Mouse (Mus musculus) right cerebral cortex, postnatal 25 days (tissue): ENCODE data around the gene Plac9a.
A peak's percentile ranks its signal among the peaks of the same experiment; 100 is the strongest.
"Not testable (repeated sequence)": the region's sequence is repeated elsewhere in the genome, so short reads cannot be mapped to it uniquely, and the experiment has no call there.

ENCODE experiments used
- DNase-seq: peaks from one replicate; pipeline ENCODE4 v3.0.0; 2022

Gene Plac9a

DNA sequence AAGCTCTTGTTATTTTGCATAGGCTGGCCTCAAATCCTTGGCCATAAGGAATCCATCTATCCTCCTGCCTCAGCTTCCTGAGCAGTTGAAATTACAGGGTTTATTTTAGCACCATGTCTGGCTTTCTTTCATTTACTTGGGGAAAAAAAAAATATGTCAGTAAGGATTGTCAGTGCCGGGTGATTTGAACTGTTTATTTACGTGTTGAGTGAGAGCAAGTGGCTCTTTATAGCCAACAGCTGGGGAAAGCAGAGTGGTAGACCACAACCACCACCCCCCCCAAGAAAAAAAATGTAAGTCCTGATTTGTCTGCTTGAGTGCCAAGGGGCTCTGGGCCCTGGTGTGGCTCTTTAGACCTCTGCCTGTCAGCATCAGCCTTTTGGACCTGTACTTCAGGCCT, 39.2 kb downstream of the Plac9a start:
- no peak for DNase-seq

DNA sequence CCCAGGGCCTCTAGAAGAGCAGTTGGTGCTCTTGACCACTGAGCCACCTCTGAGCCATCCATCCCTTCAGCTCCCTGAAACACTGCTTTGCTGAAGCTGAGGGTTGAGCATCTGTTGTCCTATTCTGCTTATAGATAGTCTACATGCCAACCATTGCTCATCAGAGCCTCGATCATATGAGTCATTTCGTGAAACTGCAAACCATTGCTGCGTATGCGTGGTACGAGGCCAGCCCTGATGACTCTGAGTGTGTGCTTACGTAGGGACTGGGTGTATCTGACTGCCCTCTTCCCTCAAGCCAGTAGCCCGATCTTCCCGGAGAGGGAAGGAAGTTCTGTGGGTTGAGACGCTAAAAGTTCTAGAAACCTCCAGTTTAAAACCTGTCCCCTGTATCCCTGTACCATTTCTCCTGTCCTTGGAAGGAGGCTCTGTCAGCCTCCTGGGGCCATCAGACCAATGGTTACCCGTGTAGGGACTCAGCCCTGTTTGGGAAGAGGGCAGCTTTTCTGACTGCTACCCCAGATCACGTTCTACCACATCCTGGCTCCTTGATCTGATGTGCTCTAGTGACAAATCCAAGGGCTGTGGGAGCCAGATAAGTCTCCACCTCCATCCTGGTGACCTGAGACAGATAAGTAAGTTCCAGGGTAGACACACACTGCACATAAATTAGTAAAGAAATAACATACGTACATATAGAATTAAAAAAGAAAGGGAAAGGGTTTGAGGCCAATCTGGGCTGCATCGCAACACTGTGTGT, 40.9 kb downstream of the Plac9a start:
- no peak for DNase-seq

DNA sequence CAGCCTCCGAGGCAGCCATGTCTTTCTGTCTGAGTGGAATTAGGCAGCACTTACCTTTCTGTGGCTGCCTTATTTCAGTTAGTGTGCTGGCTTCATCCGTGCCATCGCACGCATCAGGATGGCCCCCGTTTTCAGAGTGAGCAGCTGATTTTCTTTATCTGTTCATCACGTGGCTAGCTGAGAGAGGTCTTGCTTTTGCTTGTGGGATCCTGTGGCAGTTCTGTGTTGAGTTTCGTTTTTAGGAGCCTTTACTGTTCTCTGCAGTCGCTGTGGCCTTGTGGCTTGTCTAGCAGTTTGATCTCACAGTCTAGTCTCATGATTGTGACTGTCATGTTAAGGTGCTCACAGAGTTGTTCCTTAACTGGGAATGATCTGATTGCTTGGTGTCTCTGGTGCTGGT, 45.0 kb downstream of the Plac9a start:
- no peak for DNase-seq

DNA sequence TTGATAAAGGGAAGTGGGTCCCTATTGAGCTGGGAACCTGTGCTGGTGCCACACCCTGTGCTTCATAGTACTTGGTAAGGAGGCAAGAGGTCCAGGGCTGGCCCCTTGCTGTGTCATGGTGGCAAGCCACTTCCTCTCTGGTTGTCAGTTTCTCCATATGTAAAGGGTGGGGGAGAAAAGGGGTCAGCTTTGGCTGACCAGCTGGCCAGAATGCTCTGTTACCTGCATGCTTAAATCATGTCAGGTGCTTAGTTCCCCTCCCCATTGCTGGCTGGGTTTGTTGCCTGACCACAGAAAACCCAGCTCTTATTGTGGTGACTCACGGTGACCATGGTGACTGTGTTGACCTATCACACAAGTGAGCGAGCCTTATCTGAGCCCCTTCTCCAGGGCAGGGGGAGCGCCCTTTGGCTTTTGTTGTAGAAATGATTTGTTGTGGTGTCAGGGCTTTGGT, 45.7 kb downstream of the Plac9a start:
- no peak for DNase-seq

DNA sequence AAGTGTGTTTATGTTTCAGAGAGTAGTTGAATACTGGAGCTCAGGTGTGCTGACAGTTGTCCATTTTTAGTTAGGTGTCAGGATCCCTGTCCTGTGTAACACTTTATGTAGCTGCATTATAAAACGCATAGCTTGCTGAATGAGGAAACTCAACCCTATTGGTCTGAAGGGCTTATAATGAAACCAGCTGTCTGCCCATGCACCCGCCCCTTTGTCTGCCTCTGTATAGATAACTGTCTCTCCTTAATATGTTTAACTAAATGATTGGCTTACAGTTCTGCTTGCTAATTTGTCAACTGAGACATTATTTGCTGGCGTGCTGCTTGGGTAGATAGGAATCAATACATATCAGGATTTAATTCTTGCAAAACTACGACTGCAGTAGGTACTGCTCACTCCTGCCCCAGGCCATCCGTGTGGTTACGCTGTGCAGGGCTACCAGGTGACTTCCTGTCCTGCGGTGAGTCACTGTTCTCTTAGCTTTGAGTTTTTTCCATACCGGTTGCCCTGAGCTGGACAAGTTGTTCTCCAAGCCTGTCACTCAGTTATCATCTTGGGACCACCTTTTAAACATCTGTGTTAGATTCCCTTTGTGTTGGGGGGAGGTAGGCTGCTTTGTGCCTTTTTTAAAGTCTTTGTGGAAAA, 47.5 kb downstream of the Plac9a start:
- DNase-seq, result no peak

DNA sequence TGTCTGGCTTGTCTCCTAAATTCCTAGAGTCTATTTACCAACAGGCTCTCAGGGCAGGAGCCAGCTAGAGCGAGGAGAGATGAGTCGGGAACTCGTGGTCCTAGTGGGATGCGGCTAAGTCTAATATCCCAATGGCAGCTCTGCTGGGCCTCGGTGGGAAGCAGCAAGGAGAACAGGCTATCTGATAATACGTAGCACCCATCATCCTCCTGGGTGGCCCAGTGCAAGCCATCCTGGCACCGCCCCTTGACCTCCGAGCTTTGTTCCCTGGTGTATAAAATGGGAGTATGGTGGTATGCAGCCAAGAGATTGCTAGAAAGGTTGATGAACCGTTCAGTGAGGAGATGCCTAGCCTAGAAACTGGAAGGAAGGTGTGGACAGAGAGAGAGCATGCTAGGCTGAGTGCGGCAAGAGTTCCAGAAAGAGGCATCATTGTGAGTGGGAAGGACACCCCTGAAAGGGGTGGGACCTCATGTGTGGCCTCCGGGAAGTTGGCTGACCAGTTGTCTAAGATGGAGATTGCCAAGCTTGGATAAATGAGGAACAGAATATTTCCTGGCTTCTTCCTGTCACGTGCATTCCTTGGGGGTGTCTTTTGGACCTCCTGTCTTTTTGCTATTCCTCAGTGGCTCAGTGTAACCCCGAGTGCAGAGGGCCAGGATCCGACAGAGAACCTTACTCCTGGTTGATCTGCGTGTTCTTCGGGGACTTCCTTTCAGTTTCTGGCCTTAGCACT, 49.0 kb downstream of the Plac9a start:
- no peak for DNase-seq

DNA sequence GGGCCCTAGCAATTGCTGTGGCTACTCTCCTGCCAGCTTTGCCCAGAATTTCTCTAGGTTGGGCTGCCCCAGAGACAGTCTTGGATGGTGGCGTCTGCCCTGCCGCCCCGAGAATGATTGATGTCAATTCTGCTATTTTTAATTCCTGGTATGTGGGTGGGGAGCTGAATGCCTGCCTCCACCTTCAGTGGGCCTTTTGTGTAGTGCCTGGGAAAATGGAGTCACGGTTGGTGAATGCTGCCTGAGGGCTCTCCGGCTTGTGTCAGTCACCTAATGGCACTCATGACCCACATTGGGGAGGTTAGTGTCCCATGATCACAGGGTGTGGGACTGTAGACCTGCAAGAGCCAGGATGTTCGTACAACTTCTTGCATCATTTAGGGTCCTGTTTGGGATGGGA, 49.6 kb downstream of the Plac9a start:
- DNase-seq, result no peak

DNA sequence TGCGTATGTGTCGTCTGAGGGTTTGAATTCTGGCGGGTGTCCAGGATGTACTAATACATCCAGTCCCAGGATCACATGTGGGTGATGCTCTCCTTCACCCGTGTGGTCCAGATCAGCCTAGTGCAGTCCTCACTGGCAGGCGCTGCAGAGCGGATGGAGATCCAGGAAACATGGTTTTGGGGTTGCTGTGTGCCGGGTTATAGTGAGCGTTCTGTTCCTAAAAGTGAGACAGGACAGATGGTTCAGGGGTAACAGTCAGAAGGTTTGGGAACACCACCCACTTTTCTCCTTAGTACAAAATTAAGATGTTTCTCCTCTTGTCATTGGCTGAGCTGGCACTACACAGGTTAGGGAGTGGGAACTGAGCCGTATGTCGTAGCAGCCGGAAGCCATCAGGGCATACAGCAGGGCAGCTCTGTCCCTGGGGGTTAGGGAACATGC, 50.8 kb downstream of the Plac9a start:
- no peak for DNase-seq

DNA sequence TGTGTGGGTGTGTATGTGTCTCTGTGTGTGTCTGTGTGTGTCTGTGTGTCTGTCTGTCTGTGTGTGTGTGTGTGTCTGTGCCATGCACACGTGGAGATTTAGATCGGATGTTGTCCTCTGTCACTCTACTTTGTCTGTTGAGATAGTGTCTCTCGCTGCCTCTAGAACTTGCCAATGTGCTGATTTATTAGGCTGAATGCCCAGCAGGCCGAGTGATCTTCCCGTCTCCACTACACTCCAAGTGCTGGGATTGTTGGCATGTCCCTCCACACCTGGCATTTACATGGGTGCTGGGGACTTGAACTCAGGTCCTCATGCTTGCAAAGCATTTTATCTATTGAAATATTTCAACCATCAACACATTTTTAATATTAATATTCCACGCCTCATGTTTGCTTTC, 51.7 kb downstream of the Plac9a start:
- no peak for DNase-seq

DNA sequence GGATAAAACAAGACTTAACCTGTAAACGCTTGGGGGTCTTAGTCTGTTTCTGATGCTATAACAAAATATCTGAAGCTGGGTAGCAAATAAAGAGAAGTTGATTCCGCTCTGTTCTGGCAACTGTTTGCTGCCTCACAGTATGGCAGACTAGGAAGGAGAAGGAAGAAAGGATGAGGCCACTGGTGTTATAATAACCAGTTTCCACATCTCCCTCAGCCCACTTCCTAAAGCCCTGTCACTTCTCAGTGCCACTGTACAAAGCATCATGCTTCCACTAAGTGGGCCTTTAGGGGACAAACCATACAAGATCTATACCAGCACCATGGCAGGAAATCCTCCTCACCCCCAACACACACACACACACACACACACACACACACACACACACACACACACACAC, 52.5 kb downstream of the Plac9a start:
- no peak for DNase-seq

DNA sequence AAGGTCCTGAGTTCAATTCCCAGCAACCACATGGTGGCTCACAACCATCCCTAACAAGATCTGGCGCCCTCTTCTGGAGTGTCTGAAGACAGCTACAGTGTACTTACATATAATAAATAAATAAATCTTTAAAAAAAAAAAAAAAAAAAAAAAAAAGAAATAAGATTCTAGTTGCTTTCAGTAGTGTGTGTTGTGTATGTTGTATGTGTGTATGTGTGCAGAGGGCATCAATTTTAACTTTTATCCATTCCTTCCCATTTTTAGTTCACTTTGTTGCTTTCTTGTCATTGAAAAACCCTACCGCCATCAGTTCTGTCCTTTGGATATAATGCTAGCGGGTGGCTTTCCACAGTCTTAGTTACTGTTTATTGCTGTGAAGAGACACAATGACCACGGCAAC, 54.2 kb downstream of the Plac9a start:
- not testable (repeated sequence) for DNase-seq

DNA sequence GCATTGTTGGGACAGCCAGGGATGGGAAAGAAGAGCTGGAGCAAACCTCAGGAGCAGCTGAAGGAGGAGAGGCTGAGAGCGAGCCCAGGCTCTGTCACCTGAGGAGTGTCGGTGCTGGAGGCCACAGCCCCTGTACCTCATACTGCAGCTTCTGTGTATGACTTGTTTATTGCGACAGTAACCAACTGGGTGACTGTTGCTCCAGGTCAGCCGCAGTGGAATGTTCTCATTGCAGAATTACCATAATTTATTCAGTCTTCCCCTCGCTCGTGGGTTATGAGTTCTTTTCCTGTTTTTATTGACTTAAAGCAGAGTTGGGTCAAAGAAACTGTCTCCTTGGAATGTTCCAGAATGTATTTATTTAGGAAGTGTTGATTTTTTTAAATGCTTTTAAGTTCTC, 54.7 kb downstream of the Plac9a start:
- DNase-seq, result no peak

DNA sequence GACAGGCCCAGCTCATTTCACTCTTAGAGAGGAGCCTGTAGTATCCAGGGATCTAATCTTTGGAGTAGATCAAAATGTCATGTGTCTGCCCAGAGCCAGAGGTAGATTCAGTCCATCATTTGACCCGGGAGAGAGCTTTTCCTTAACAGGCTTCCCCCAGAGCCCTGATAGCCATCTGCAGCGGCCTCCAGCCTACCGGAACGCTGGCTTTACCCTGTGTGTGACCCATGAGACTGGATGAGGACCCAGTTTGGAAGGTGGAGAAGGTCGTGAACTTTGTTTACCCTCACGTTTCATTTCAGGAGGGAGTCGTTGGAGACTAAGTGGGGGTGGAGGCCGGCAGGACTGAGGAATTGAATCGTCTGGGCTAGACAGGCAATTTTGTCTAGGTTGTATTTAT, 55.2 kb downstream of the Plac9a start:
- no peak for DNase-seq

DNA sequence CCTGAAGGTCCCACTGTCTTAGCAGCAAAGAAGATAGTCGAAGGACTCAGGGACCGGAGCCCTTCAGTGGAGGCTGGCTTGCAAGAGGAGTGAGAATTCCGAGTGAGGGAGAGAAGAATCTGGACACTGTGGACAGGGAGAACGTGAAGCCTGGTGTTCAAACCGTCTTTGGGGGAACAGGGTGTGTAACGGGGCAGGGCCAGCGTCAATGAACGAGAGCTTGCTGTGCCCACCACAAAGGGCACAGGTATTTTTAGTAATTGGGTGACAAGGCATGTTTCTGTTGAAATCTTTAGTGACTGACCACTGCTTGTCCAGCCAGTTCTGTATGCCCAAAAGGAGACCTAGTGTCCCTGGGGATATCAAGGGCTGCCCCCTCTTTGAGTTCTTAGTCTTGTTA, 56.4 kb downstream of the Plac9a start:
- DNase-seq, result no peak

DNA sequence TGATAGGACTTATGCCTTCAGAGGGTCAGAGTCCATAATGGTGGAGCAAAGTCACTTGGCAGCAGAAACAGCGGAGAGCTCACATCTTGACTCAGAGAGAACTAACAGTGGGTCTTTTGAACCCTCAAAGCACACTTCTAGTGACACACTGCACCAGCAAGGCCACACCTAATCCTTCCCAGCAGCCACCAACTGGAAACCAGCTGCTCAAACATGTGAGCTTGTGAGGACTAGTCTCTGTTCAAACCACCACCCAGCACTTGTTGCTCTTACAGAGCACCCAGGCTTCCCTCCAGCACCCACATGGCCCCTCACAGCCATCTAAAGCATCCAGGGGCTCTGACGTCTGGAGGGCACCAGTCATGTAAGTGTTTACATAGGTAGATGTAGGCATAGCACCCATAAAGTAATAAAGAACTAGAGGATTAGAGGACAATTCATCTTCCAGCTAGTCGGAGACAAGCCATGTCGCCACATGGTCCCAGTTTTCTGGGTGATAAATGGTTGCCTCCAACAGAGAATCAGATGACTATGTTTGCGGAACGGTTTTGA, 57.0 kb downstream of the Plac9a start:
- DNase-seq, result no peak

DNA sequence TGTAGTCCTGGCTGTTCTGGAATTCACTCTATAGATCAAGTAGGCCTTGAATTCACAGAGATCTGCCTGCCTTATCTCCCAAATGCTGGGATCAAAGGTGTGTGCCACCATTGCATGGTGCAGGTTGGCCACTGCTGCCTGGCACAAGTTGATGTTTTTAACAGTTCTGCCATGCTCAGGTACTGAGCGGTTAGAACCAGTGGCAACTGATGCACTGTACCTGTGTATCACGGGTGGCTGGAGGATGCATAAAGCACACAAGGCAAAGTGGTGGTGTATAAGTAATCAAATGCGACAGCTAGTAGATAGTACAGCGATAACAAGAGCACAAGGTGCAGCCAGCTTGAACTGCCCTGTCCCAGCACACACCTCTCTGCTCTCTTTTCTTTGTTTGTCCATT, 58.5 kb downstream of the Plac9a start:
- DNase-seq, result no peak

DNA sequence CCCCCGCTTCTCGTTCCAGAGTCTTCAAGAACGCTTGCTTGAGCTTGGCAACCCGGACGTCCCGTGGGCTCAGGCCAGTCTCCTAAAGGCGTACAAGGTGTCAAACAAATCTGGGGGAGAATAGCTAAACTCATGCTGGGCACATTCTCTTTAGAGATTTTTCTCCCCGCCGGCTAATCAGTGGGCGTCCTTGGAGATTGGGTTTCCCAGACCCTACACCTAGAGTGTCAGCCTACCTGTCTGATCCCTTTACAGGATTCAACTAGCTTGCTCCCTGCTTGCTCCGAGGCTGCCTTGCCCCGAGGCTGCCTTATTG, 60.3 kb downstream of the Plac9a start:
- no peak for DNase-seq

DNA sequence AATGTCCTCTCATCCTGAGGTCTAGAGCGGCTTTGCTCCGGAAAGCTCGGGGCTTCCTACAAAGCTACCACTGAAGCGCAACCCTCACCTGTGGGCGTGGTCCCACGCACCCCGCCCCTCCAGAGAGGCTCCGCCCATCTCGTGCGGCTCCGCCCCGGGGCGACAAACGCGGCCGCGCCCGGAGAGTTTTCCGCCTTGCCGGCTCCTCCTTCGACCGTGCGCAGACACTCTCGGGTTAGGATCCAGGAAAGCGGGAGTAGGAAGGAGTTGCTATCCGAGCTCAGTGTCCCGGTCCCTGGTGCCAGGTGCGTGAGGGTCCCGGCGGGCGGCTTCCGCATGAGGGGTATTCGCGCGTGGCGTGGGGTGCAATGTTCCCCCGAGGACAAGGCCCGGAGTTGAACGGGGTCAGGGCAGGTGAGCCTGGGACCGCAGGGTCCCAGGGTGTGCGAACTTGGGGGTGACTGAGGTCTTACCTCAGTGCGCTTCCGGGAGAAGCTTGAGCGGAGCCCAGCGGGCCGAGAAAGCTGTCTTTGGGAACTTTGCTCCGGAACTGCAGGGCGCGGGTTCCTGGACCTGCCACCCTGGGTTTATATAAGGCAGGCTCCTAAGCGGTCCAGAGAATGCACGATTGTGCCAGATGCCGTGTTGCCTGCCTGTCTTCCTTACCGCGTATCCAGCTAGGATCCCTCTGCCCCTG, 60.8 kb downstream of the Plac9a start, which contains the start of gene Anxa11:
Gene Anxa11, plus strand, starts transcription at position 166 of the 697 bp plus-strand sequence.
- DNase-seq, result peak; percentile 72

DNA sequence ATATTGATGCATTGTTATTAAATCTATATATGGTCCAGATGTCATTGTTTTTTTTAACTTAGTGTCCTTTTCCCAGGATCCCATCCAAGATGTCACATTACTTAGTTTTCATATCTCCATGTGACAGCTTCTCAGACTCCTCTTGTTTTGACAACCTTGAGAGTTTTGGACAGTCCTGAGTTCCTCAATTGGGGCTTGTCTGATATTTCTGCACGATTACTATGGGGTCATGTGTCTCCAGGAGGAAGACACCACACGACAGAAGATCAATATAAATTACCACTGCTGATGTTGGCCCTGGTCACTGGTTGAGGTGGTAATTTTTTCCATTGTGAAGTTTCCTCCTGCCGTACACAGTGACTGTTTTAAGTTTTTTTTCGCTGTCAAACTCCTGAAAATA, 61.3 kb downstream of the Plac9a start:
- no peak for DNase-seq

DNA sequence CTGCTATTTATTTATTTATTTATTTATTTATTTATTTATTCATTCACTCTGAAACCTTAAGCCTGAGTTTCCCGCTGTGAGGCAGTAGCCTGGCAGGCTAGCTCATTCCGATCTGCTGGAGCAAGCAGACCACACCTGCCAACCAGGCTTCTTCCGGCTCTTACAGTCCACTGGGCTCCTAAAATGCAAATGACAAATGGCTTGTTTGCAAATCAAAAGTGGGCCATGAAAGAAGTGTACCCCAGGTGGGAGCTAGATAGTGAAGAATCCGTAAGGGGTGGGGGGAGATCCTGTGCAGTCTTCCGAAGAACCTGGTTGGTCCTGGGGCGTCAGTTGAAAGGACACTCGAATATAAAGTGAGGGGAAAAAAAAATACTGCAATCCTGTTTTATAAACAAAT, 61.9 kb downstream of the Plac9a start:
- DNase-seq, result no peak

DNA sequence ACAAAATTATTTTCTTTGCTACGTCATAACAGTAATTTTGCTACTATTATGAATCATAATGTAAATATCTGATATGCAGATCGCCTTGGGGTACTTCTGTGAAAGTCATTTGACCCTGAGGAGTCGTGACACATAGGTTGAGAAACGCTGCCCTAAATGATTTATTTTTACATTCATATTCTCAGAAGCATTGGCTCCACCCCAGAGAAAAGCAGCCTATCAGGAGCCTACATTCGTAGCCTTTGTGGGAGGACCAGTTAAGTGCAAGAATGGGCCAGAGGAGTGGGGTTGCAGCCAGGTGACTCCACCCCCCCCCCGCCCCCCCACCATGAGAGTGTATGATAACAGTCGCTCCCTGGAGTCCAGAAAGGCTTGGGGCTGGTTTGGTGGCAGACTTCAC, 63.1 kb downstream of the Plac9a start:
- no peak for DNase-seq

DNA sequence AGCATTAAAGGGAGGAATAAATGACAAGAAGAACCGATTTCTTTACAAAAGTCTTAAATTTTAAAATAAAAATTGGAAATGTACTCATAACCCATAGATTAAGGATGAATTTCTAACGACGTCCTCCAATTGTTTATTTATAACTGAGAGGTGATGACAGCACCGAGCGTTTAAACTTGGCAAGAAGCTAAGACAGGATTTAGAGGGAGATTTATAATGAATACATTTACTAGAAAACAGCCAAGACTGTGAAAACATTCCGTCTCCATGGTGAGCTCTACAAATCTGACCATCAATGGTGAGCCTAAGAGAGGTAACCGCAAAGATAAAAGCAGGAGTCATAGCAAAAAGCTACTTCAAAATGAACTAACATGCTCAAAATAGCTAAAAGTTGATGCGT, 64.5 kb downstream of the Plac9a start:
- no peak for DNase-seq
